Mouse (Mus musculus) C2C12 (cell line): ENCODE data around the gene Pnliprp1.

Experiments used
- CTCF ChIP-seq: IDR thresholded peaks from one replicate; pipeline ENCODE4 v1.5.1; 2011; ENCODE audit not compliant: control insufficient read depth, insufficient read depth, insufficient read length
- MAX ChIP-seq: IDR thresholded peaks from one replicate; pipeline ENCODE4 v1.6.1; 2011; ENCODE audit warnings: mild to moderate bottlenecking, control low read depth

- no peak for TF ChIP-seq MAX
- TF ChIP-seq CTCF: no peak
Measured at GRCm38 (mm10) chr19:58704556-58704955, 24.1 kb upstream of the Pnliprp1 start.
